Mouse (Mus musculus) hindbrain, postnatal 0 days (tissue): ENCODE results near the gene Ube2e2. TPM values are rescaled to one million over a fixed set of nuclear protein-coding genes. Genes with fewer than 3 reads are reported as not detected.
"Not testable (repeated sequence)": the region's sequence is repeated elsewhere in the genome, so short reads cannot be mapped to it uniquely, and the experiment has no call there.

Experiments used
- ATAC-seq: fragments of 200-750 bp; cut with Nextera tagmentation; 2 replicates; pipeline ENCODE4 v1.8.0; 2017; ENCODE audit warnings: mild to moderate bottlenecking, moderate TSS enrichment, moderate library complexity
- DNase-seq: peaks from one replicate; pipeline ENCODE4 v3.0.0-alpha.2; 2015; ENCODE audit warnings: low spot score
- H3K27ac ChIP-seq: fragments of 300-500 bp; sonication (generic); 2 replicates; pipeline ENCODE4 v1.5.1; 2014; ENCODE audit warnings: mild to moderate bottlenecking
- H3K27me3 ChIP-seq: fragments of 300-500 bp; sonication (generic); 2 replicates; pipeline ENCODE4 v1.6.1; 2014; ENCODE audit warnings: low read length, mixed read lengths; ENCODE audit not compliant: insufficient read depth
- H3K36me3 ChIP-seq: fragments of 300-500 bp; sonication (generic); 2 replicates; pipeline ENCODE4 v1.6.1; 2014; ENCODE audit warnings: low read length, mixed read lengths; ENCODE audit not compliant: insufficient read depth
- H3K4me1 ChIP-seq: fragments of 300-500 bp; sonication (generic); 2 replicates; pipeline ENCODE4 v1.6.1; 2014; ENCODE audit warnings: antibody characterized with exemption, low read length, mixed read lengths; ENCODE audit not compliant: insufficient read depth
- H3K4me2 ChIP-seq: fragments of 300-500 bp; sonication (generic); 2 replicates; pipeline ENCODE4 v1.6.1; 2014; ENCODE audit warnings: low read depth, mild to moderate bottlenecking, low read length, moderate library complexity, mixed read lengths
- H3K4me3 ChIP-seq: fragments of 300-500 bp; sonication (generic); 2 replicates; pipeline ENCODE4 v1.5.1; 2014; ENCODE audit warnings: low read length
- H3K9ac ChIP-seq: fragments of 300-500 bp; sonication (generic); replicated peaks from 2 replicates; pipeline ENCODE4 v1.6.1; 2014; ENCODE audit warnings: mild to moderate bottlenecking, low read length, moderate library complexity, mixed read lengths
- H3K9me3 ChIP-seq: fragments of 300-500 bp; sonication (generic); 2 replicates; pipeline ENCODE4 v1.6.1; 2016; ENCODE audit warnings: low read length, mixed read lengths
- CTCF ChIP-seq: IDR thresholded peaks from 2 replicates; pipeline ENCODE4 v1.5.1; 2016; ENCODE audit warnings: antibody characterized with exemption, control low read depth, low read depth
- WGBS: fragments of 180-500 bp; shearing (Covaris S2); extraction: QIAGEN DNeasy Blood & Tissue Kit; methylation state at CpG from one replicate; pipeline ENCODE4 v1.1.7; 2014; 5-methylcytosine and 5-hydroxymethylcytosine counted together
- polyA plus RNA-seq: library from polyadenylated mRNA; unstranded; fragments of >200 nt; fragmentation: Nextera tagmentation; extraction: Ambion mirVana; gene quantifications from 2 replicates; pipeline ENCODE4 v1.2.1, GENCODE M21; 2015
- total RNA-seq: library from RNA; depleted of rRNA; stranded (reverse); fragments of >200 nt; gene quantifications from 2 replicates; pipeline ENCODE4 v1.2.3, GENCODE M21; 2014

The Ube2e2 gene
- total and polyA plus RNA-seq, 2 experiments from 2014 or later = 91.6 to 162 TPM

- no peak for TF ChIP-seq CTCF
- H3K27ac ChIP-seq = no peak overlapping the region
- H3K9me3 ChIP-seq = no peaks in the 10 kb centered on the region
- WGBS = 55% methylated on average over 2 of the region's 2 CpGs
- ATAC-seq = peak; percentile 53; the same call in 1 of the 2 replicates
- H3K9ac ChIP-seq = no peak overlapping the region
- H3K4me3 ChIP-seq = no peak overlapping the region
- H3K4me2 ChIP-seq = no peak overlapping the region
- DNase-seq = no peak
- H3K4me1 ChIP-seq = 0 out of 2 replicates have a peak, but pooled peaks cover 3% of the 10 kb centered on the region
- H3K27me3 ChIP-seq = no peaks in the 10 kb centered on the region
- H3K36me3 ChIP-seq = no peaks in the 10 kb centered on the region
These were observed 319.3 kb downstream of the Ube2e2 start for GRCm38 (mm10) chr14:18574756-18575155.

GRCm38 (mm10) chr14:18574130-18574721 is 319.8 kb downstream of the Ube2e2 start:
- Histone ChIP-seq H3K36me3 (no peaks in the 10 kb centered on the region), H3K4me1 (0 out of 2 replicates have a peak, but pooled peaks cover 3% of the 10 kb centered on the region), H3K9me3 (no peaks in the 10 kb centered on the region), H3K9ac (no peak overlapping the region), H3K4me3 (no peak overlapping the region), H3K4me2 (no peak overlapping the region), H3K27me3 (no peaks in the 10 kb centered on the region), H3K27ac (no peak overlapping the region)
- peak; percentile 62 for ATAC-seq
- DNase-seq = peak; percentile 17
- 80% methylated on average over 10 of the region's 10 CpGs for WGBS
- peak; percentile 56 for TF ChIP-seq CTCF

GRCm38 (mm10) chr14:18573286-18573956 is 320.6 kb downstream of the Ube2e2 start:
- DNase-seq (no peak), ATAC-seq (no peak)
- 0 out of 2 replicates have a peak overlapping the region, but pooled peaks have one; percentile 15 for H3K27ac ChIP-seq
- no peaks in the 10 kb centered on the region for H3K9me3 ChIP-seq
- no peak overlapping the region for H3K4me3 ChIP-seq
- no peak overlapping the region for H3K4me2 ChIP-seq
- 0 out of 2 replicates have a peak, but pooled peaks cover 3% of the 10 kb centered on the region for H3K4me1 ChIP-seq
- TF ChIP-seq CTCF = no peak
- 40% methylated on average over 4 of the region's 4 CpGs for WGBS
- H3K36me3 ChIP-seq = no peaks in the 10 kb centered on the region
- H3K27me3 ChIP-seq = no peaks in the 10 kb centered on the region
- H3K9ac ChIP-seq = no peak overlapping the region

GRCm38 (mm10) chr14:18572852-18573251 is 321.2 kb downstream of the Ube2e2 start:
- 0 out of 2 replicates have a peak, but pooled peaks cover 3% of the 10 kb centered on the region for H3K4me1 ChIP-seq
- 36% methylated on average over 4 of the region's 4 CpGs for WGBS
- H3K9me3 ChIP-seq = no peaks in the 10 kb centered on the region
- H3K27ac ChIP-seq = 0 out of 2 replicates have a peak overlapping the region, but pooled peaks have one; percentile 15
- no peak overlapping the region for H3K9ac ChIP-seq
- DNase-seq (peak; percentile 0), ATAC-seq (no peak)
- H3K36me3 ChIP-seq = no peaks in the 10 kb centered on the region
- no peak for TF ChIP-seq CTCF
- H3K27me3 ChIP-seq = no peaks in the 10 kb centered on the region
- H3K4me2 ChIP-seq = no peak overlapping the region
- H3K4me3 ChIP-seq = no peak overlapping the region

GRCm38 (mm10) chr14:18569615-18570014 is 324.5 kb downstream of the Ube2e2 start:
- no peak for TF ChIP-seq CTCF
- no peak for DNase-seq
- no peak overlapping the region for H3K9ac ChIP-seq

GRCm38 (mm10) chr14:18564999-18565398 is 329.1 kb downstream of the Ube2e2 start:
- DNase-seq, H3K9ac ChIP-seq, ATAC-seq, H3K36me3 ChIP-seq, H3K4me2 ChIP-seq, H3K27ac ChIP-seq, H3K4me1 ChIP-seq, H3K27me3 ChIP-seq, H3K9me3 ChIP-seq, H3K4me3 ChIP-seq: not testable (repeated sequence)
- WGBS = 80% methylated on average over 8 of the region's 8 CpGs

More at GRCm38 (mm10) chr14:18569615-18570014, 324.5 kb downstream of the Ube2e2 start:
- no peak overlapping the region for H3K27ac ChIP-seq
- no peaks in the 10 kb centered on the region for H3K36me3 ChIP-seq
- no peaks in the 10 kb centered on the region for H3K9me3 ChIP-seq
- no peak overlapping the region for H3K4me2 ChIP-seq
- 0 out of 2 replicates have a peak, but pooled peaks cover 3% of the 10 kb centered on the region for H3K4me1 ChIP-seq
- H3K4me3 ChIP-seq = no peak overlapping the region
- ATAC-seq = no peak
- H3K27me3 ChIP-seq = no peaks in the 10 kb centered on the region

GRCm38 (mm10) chr14:18555287-18555686 is 338.8 kb downstream of the Ube2e2 start:
- no peak for DNase-seq

More at GRCm38 (mm10) chr14:18555287-18555686, 338.8 kb downstream of the Ube2e2 start:
- H3K4me3 ChIP-seq = no peak overlapping the region
- no peaks in the 10 kb centered on the region for H3K4me1 ChIP-seq
- no peak overlapping the region for H3K27ac ChIP-seq
- no peak overlapping the region for H3K4me2 ChIP-seq
- 71% methylated on average over 1 of the region's 1 CpGs for WGBS
- TF ChIP-seq CTCF = no peak
- H3K9ac ChIP-seq = no peak overlapping the region
- no peak for ATAC-seq
- no peaks in the 10 kb centered on the region for H3K36me3 ChIP-seq
- no peaks in the 10 kb centered on the region for H3K27me3 ChIP-seq
- H3K9me3 ChIP-seq = no peaks in the 10 kb centered on the region
